Mouse (Mus musculus) liver, embryonic 14.5 days (tissue): Measurements from ENCODE around the gene Krtap10-10. TPM values are rescaled to one million over a fixed set of nuclear protein-coding genes. Genes with fewer than 3 reads are reported as not detected.
"Not testable (repeated sequence)": the region's sequence is repeated elsewhere in the genome, so short reads cannot be mapped to it uniquely, and the experiment has no call there.

Experiments
- ATAC-seq: fragments of 200-750 bp; cut with Nextera tagmentation; 2 replicates; pipeline ENCODE4 v1.8.0; 2017; ENCODE audit warnings: moderate number of reproducible peaks, mild to moderate bottlenecking, moderate library complexity; ENCODE audit not compliant: insufficient read depth
- DNase-seq, 3 experiments: peaks; one replicate each; pipeline ENCODE4 v3.0.0-alpha.2; 2012 to 2013; ENCODE audit warnings: low read depth in 3 of 3, low spot score in 3 of 3
- H3K27ac ChIP-seq: fragments of 300-500 bp; sonication (generic); 2 replicates; pipeline ENCODE4 v1.5.1; 2014; ENCODE audit warnings: moderate library complexity, mild to moderate bottlenecking, control low read depth, inconsistent platforms
- H3K27me3 ChIP-seq: fragments of 300-500 bp; sonication (generic); 2 replicates; pipeline ENCODE4 v1.6.1; 2014; ENCODE audit warnings: mild to moderate bottlenecking, low read length, moderate library complexity; ENCODE audit not compliant: control insufficient read depth, insufficient read depth
- H3K36me3 ChIP-seq: fragments of 300-500 bp; sonication (generic); replicated peaks from 2 replicates; pipeline ENCODE4 v1.6.1; 2014; ENCODE audit warnings: low read depth; ENCODE audit not compliant: control insufficient read depth, insufficient read depth
- H3K4me1 ChIP-seq, 2 experiments: fragments of 200-500 bp in 1 of 2; fragments of 300-500 bp in 1 of 2; sonication (generic) in 1 of 2; replicated peaks; 2 replicates each; pipeline ENCODE4 v1.6.1; 2012 to 2014; ENCODE audit warnings: antibody characterized with exemption in 1 of 2, inconsistent platforms in 1 of 2, low read length in 1 of 2; ENCODE audit not compliant: control insufficient read depth in 2 of 2, insufficient read depth in 2 of 2
- H3K4me2 ChIP-seq: fragments of 300-500 bp; sonication (generic); 2 replicates; pipeline ENCODE4 v1.6.1; 2014; ENCODE audit warnings: low read depth, mild to moderate bottlenecking, control low read depth, moderate library complexity
- H3K4me3 ChIP-seq, 2 experiments: fragments of 200-500 bp in 1 of 2; fragments of 300-500 bp in 1 of 2; sonication (generic) in 1 of 2; 2 replicates each; pipeline ENCODE4 v1.5.1; 2012 to 2014; ENCODE audit warnings: low read depth in 2 of 2, low read length in 2 of 2, mild to moderate bottlenecking in 2 of 2, control low read depth in 1 of 2, inconsistent platforms in 1 of 2, moderate library complexity in 1 of 2; ENCODE audit not compliant: insufficient read depth in 1 of 2
- H3K9ac ChIP-seq: fragments of 300-500 bp; sonication (generic); replicated peaks from 2 replicates; pipeline ENCODE4 v1.6.1; 2014; ENCODE audit warnings: mild to moderate bottlenecking, control low read depth, moderate library complexity
- H3K9me3 ChIP-seq: fragments of 300-500 bp; sonication (generic); 2 replicates; pipeline ENCODE4 v1.6.1; 2016; ENCODE audit warnings: low read length, mixed read lengths; ENCODE audit not compliant: control insufficient read depth
- CTCF ChIP-seq: IDR thresholded peaks from 2 replicates; pipeline ENCODE4 v1.5.1; 2016; ENCODE audit warnings: antibody characterized with exemption, low read depth, control low read depth
- EP300 ChIP-seq: IDR thresholded peaks from 2 replicates; pipeline ENCODE4 v1.6.1; 2016; ENCODE audit warnings: antibody characterized with exemption, low read depth
- WGBS: fragments of 180-500 bp; shearing (Covaris S2); extraction: QIAGEN DNeasy Blood & Tissue Kit; methylation state at CpG from one replicate; pipeline ENCODE4 v1.1.7; 2014; ENCODE audit not compliant: insufficient replicate concordance; 5-methylcytosine and 5-hydroxymethylcytosine counted together
- polyA plus RNA-seq, 2 experiments: library from polyadenylated mRNA; depleted of rRNA in 1 of 2; stranded (reverse) in 1 of 2; unstranded in 1 of 2; fragments of >200 nt; fragmentation: Nextera tagmentation in 1 of 2; extraction: Ambion mirVana in 1 of 2; gene quantifications; 2 replicates each; pipeline versions ENCODE4 v1.2.1 to v1.2.3; 2012 to 2014

The Krtap10-10 gene
- polyA plus RNA-seq (2012; rRNA removed), result not detected in 2 replicates
- not detected in 2 replicates for polyA plus RNA-seq (2014; fragmentation: Nextera tagmentation; extraction: Ambion mirVana)

- DNase-seq, result no peak
- TF ChIP-seq CTCF (no peak), EP300 (no peak)
- 38% methylated on average over 9 of the region's 9 CpGs for WGBS
- Histone ChIP-seq H3K9me3 (no peaks in the 10 kb centered on the region), H3K4me1 (no peaks in the 10 kb centered on the region), H3K4me3 (no peak within 1 kb of the TSS), H3K27ac (no peak within 1 kb of the TSS), H3K27me3 (no peaks in the 10 kb centered on the region), H3K4me2 (no peak within 1 kb of the TSS), H3K36me3 (no peaks in the 10 kb centered on the region), H3K9ac (no peak within 1 kb of the TSS)
- ATAC-seq, result no peak
Observed at GRCm38 (mm10) chr10:77835647-77836046, at the start of gene Krtap10-10. Gene Krtap10-10 (plus strand): TSS chr10:77835947.

GRCm38 (mm10) chr10:77787876-77788275 is 47.9 kb upstream of the Krtap10-10 start, which contains the start of gene Gm7137:
Gene Gm7137 (minus strand): TSS chr10:77788200.
- H3K4me1 ChIP-seq, DNase-seq, ATAC-seq, H3K4me2 ChIP-seq, H3K9ac ChIP-seq, H3K36me3 ChIP-seq, H3K27ac ChIP-seq, H3K27me3 ChIP-seq, H3K9me3 ChIP-seq, H3K4me3 ChIP-seq: not testable (repeated sequence)
- no CpG with 5 or more reads among the region's 1 CpGs for WGBS

GRCm38 (mm10) chr10:77788621-77789020 is 47.1 kb upstream of the Krtap10-10 start:
- H3K4me3 ChIP-seq, result no peak overlapping the region
- 52% methylated on average over 2 of the region's 2 CpGs for WGBS
- H3K4me1 ChIP-seq, result no peaks in the 10 kb centered on the region
- H3K27me3 ChIP-seq, result no peaks in the 10 kb centered on the region
- H3K36me3 ChIP-seq, result no peaks in the 10 kb centered on the region
- H3K27ac ChIP-seq, result no peak overlapping the region
- H3K4me2 ChIP-seq, result no peak overlapping the region
- H3K9ac ChIP-seq, result no peak overlapping the region
- no peak for DNase-seq
- no peak for ATAC-seq
- no peaks in the 10 kb centered on the region for H3K9me3 ChIP-seq
- TF ChIP-seq CTCF (no peak), EP300 (no peak)

- Histone ChIP-seq H3K27ac (no peak within 1 kb of the TSS), H3K9me3 (no peaks in the 10 kb centered on the region), H3K9ac (no peak within 1 kb of the TSS), H3K27me3 (no peaks in the 10 kb centered on the region), H3K4me3 (no peak within 1 kb of the TSS), H3K36me3 (no peaks in the 10 kb centered on the region), H3K4me2 (no peak within 1 kb of the TSS), H3K4me1 (no peaks in the 10 kb centered on the region)
- TF ChIP-seq EP300, result no peak
- ATAC-seq (no peak), DNase-seq (no peak)
- WGBS, result 33% methylated on average over 2 of the region's 2 CpGs
Observed at GRCm38 (mm10) chr10:77794976-77795375, 40.8 kb upstream of the Krtap10-10 start, which contains the start of gene Gm9639. Gene Gm9639 (minus strand): TSS chr10:77795076.

GRCm38 (mm10) chr10:77797677-77798076 is 38.1 kb upstream of the Krtap10-10 start:
- no peak overlapping the region for H3K9ac ChIP-seq
- no peaks in the 10 kb centered on the region for H3K9me3 ChIP-seq
- no peak overlapping the region for H3K4me2 ChIP-seq
- H3K4me1 ChIP-seq, result no peaks in the 10 kb centered on the region
- no peak for TF ChIP-seq CTCF
- no peak for TF ChIP-seq EP300
- H3K27me3 ChIP-seq, result no peaks in the 10 kb centered on the region
- WGBS, result 20% methylated on average over 3 of the region's 3 CpGs
- no peak overlapping the region for H3K4me3 ChIP-seq
- DNase-seq (no peak), ATAC-seq (no peak)
- H3K36me3 ChIP-seq, result no peaks in the 10 kb centered on the region
- no peak overlapping the region for H3K27ac ChIP-seq

GRCm38 (mm10) chr10:77798164-77798920 is 37.4 kb upstream of the Krtap10-10 start:
- not testable (repeated sequence) for H3K36me3 ChIP-seq, H3K4me2 ChIP-seq, H3K4me1 ChIP-seq, H3K27me3 ChIP-seq, ATAC-seq, H3K4me3 ChIP-seq, H3K9me3 ChIP-seq, DNase-seq, H3K9ac ChIP-seq, H3K27ac ChIP-seq
- WGBS, result 48% methylated on average over 3 of the region's 3 CpGs
